Mouse (Mus musculus) bone marrow macrophage, adult 2 months (primary cell): ENCODE results near the gene Etl4. TPM values are rescaled to one million over a fixed set of nuclear protein-coding genes. Genes with fewer than 3 reads are reported as not detected.
A peak's percentile ranks its signal among the peaks of the same experiment; 100 is the strongest.

Experiments
- H3K27ac ChIP-seq: 2 replicates; pipeline ENCODE4 v1.5.1; 2012; ENCODE audit warnings: low read depth, low read length; ENCODE audit not compliant: insufficient read depth
- H3K4me1 ChIP-seq: 2 replicates; pipeline ENCODE4 v1.6.1; 2012; ENCODE audit warnings: low read length; ENCODE audit not compliant: control insufficient read depth, insufficient read depth
- H3K4me3 ChIP-seq: 2 replicates; pipeline ENCODE4 v1.5.1; 2012; ENCODE audit warnings: mild to moderate bottlenecking, low read length, moderate library complexity; ENCODE audit not compliant: insufficient read depth
- CTCF ChIP-seq: IDR thresholded peaks from 2 replicates; pipeline ENCODE4 v1.5.1; 2012; ENCODE audit warnings: low read depth, mild to moderate bottlenecking, low read length, moderate library complexity
- POLR2A ChIP-seq: IDR thresholded peaks from 2 replicates; pipeline ENCODE4 v1.6.1; 2012; ENCODE audit warnings: mild to moderate bottlenecking, low read depth, low read length, borderline replicate concordance
- polyA plus RNA-seq: library from polyadenylated mRNA; stranded (reverse); fragments of >200 nt; gene quantifications from 2 replicates; pipeline ENCODE4 v1.2.4, GENCODE M21; 2012; ENCODE audit not compliant: missing spikeins, insufficient read depth, insufficient read length

The Etl4 gene
- polyA plus RNA-seq, 1 experiment, result 7.3 TPM

DNA sequence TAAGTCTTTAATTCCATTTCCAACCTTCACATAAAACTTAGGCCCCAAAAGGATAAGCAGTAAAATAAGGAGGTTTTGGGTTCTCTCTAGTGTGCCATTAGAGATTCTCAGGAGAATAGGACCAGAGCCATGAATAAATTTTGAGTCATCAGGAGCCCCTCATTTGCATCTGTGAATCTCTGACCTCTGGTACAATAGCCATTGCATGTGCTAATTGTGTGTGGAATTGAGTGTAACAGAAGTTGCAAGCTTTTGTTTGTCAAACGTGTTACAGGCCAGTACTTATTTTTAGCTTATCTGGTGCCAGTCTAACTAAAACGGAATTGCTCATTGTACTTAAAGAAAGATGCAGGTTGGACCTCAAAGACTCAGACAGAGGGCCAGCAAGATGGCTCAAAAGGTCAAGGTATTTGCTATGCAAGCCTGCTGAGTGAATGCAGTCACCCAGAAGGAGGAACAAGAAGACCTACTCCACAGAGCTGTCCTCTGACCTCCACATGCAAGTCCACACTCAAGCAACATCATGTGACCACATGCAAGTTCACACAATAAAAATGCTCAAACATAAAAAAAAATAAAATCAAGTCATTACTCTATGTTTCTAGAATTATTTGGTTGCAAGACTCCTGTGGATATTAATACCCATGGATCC, 576.7 kb downstream of the Etl4 start:
- no peak overlapping the region for H3K27ac ChIP-seq
- no peaks in the 10 kb centered on the region for H3K4me1 ChIP-seq
- no peak overlapping the region for H3K4me3 ChIP-seq
- TF ChIP-seq CTCF, result no peak
- no peak for TF ChIP-seq POLR2A

DNA sequence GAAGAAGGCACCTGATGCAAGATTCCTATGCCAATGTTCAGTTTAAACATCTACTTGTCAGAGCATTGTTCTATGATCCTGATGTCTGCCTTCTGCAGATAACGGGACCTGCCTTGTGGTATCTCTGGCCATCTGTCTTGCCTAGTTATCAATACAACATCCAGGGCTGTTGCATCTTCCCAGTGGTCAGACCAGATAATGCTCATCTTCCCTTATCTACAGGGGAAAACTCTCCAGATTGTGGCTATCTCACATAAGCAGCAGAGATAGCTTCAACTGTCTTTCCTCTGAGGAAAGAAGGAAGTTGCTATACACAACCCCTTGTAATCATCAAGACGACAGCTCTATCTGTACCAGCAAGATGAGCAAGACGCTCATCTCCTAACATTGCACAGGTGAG, 579.5 kb downstream of the Etl4 start:
- no peak for TF ChIP-seq POLR2A
- Histone ChIP-seq H3K4me3 (no peak overlapping the region), H3K27ac (no peak overlapping the region), H3K4me1 (no peaks in the 10 kb centered on the region)

DNA sequence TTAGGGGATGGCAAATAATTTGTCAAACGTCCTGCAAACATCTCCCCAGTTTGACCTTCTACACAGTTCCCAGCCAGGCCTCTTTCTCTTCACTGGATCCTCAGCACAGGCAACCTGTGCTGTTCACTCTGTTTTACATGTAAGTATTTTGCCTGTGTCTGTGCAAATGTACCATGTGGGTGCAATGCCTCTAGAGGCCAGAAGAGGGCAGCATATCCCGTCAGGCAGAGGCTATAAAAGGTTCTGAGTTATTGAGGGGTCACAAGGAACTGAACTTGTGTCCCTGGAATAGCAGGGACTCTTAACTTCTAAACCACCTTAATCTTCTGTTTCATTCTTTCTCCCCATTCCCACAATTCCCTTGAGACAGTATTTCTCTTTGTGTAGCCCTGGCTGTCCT, 582.5 kb downstream of the Etl4 start:
- Histone ChIP-seq H3K4me1 (no peaks in the 10 kb centered on the region), H3K4me3 (no peak overlapping the region), H3K27ac (no peak overlapping the region)
- TF ChIP-seq CTCF (no peak), POLR2A (no peak)

- TF ChIP-seq CTCF (no peak), POLR2A (no peak)
- no peak overlapping the region for H3K4me3 ChIP-seq
- H3K27ac ChIP-seq, result no peak overlapping the region
- H3K4me1 ChIP-seq, result no peaks in the 10 kb centered on the region
Measured at GRCm38 (mm10) chr2:20493806-20494205, 584.2 kb downstream of the Etl4 start.

GRCm38 (mm10) chr2:20494666-20495065, 585.1 kb downstream of the Etl4 start:
- Histone ChIP-seq H3K27ac (no peak overlapping the region), H3K4me3 (no peak overlapping the region), H3K4me1 (no peaks in the 10 kb centered on the region)
- TF ChIP-seq CTCF, result peak; percentile 34; the same call in 1 of the 2 replicates
- no peak for TF ChIP-seq POLR2A

- Histone ChIP-seq H3K4me1 (no peaks in the 10 kb centered on the region), H3K27ac (no peak overlapping the region), H3K4me3 (no peak overlapping the region)
- no peak for TF ChIP-seq POLR2A
- TF ChIP-seq CTCF, result no peak
Measured at GRCm38 (mm10) chr2:20496219-20496800, 586.7 kb downstream of the Etl4 start.

GRCm38 (mm10) chr2:20507832-20508723, 598.5 kb downstream of the Etl4 start:
- Histone ChIP-seq H3K4me1 (no peaks in the 10 kb centered on the region), H3K4me3 (no peak overlapping the region), H3K27ac (no peak overlapping the region)
- no peak for TF ChIP-seq POLR2A

- Histone ChIP-seq H3K4me1 (no peaks in the 10 kb centered on the region), H3K4me3 (no peak overlapping the region), H3K27ac (no peak overlapping the region)
- TF ChIP-seq POLR2A (no peak), CTCF (no peak)
Measured at GRCm38 (mm10) chr2:20508724-20509052, 599.1 kb downstream of the Etl4 start.

GRCm38 (mm10) chr2:20510061-20510460, 600.5 kb downstream of the Etl4 start:
- TF ChIP-seq POLR2A (no peak), CTCF (no peak)
- H3K27ac ChIP-seq, result no peak overlapping the region
- H3K4me1 ChIP-seq, result no peaks in the 10 kb centered on the region
- no peak overlapping the region for H3K4me3 ChIP-seq

DNA sequence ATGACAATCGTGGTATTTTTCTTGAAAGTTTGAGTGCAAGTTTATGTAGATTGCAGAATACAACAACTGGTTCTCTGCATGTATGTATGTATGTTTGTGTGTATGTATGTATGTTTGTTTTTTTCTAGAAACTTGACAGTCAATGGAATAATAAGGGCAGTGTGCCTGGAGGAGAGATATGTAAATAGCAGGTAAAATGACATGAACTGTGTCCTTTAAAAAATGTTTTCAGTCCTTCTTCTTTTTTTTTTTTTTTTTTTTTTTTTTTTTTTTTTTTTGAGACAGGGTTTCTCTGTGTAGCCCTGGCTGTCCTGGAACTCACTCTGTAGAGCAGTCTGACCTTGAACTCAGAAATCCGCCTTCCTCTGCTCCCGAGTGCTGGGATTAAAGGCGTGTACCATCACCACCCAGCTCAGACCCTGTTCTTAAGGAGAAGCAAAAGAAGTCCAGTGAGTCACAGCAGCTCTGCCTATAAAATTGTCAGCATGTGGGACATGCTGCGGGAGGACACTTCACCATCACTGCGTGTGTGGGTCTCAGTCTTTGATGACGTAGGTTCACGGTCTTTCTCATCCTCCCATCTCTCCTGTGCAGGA, 606.8 kb downstream of the Etl4 start:
- Histone ChIP-seq H3K4me3 (no peak overlapping the region), H3K4me1 (no peaks in the 10 kb centered on the region), H3K27ac (no peak overlapping the region)
- TF ChIP-seq CTCF (no peak), POLR2A (no peak)
